In genomic region chr4:58195936-58196335, GRCm38 (mm10) we compare ENCODE assay signal across 16 mouse cellular contexts. TPM values are rescaled to one million over a fixed set of nuclear protein-coding genes. Genes with fewer than 3 reads are reported as not detected.
A peak's percentile ranks its signal among the peaks of the same experiment; 100 is the strongest.
DNase-seq lines count a peak whose midpoint lies in the region; ATAC-seq lines count a peak whose summit lies in the region.
"Had no signal": no experiment of that assay in that cellular context is flagged by ENCODE, and none has a peak within 500 bp of the region (broad histone marks: within the 10 kb centered on the region; RNA-seq: fewer than 3 reads in every experiment).

No protein-coding gene starts in this region.

- peaks cover 7% of the 10 kb centered on the region; the same call in 1 of the 2 replicates for H3K9me3 ChIP-seq in embryonic facial prominence, embryonic 14.5 days (ENCODE audit: control insufficient read depth, low read length)
- H3K9me3 ChIP-seq: forebrain, embryonic 15.5 days; hindbrain, embryonic 13.5 days; liver, embryonic 13.5 days had no signal

- no peak for ATAC-seq in embryonic facial prominence, embryonic 14.5 days (ENCODE audit: low read depth)
- ATAC-seq: forebrain, embryonic 15.5 days had no signal

- H3K4me2 ChIP-seq in embryonic facial prominence, embryonic 14.5 days (ENCODE audit: low read depth, low read length) = no peak overlapping the region
- H3K4me2 ChIP-seq: forebrain, embryonic 15.5 days; hindbrain, embryonic 13.5 days; liver, embryonic 13.5 days had no signal

- H3K4me3 ChIP-seq in embryonic facial prominence, embryonic 14.5 days (ENCODE audit: low read depth, low read length) = no peak overlapping the region
- H3K4me3 ChIP-seq: forebrain, embryonic 15.5 days; hindbrain, embryonic 13.5 days; layer of hippocampus, adult 2 months; liver, embryonic 13.5 days had no signal

- no peak overlapping the region for H3K9ac ChIP-seq in embryonic facial prominence, embryonic 14.5 days (ENCODE audit: low read depth, low read length)
- H3K9ac ChIP-seq: forebrain, embryonic 15.5 days; hindbrain, embryonic 13.5 days; liver, embryonic 13.5 days had no signal

- H3K4me1 ChIP-seq in embryonic facial prominence, embryonic 14.5 days (ENCODE audit: control insufficient read depth, insufficient read depth, low read length) = peaks cover 4% of the 10 kb centered on the region; the same call in 1 of the 2 replicates
- H3K4me1 ChIP-seq: forebrain, embryonic 15.5 days; hindbrain, embryonic 13.5 days; liver, embryonic 13.5 days had no signal

- no peaks in the 10 kb centered on the region for H3K27me3 ChIP-seq in embryonic facial prominence, embryonic 14.5 days (replicated peaks; ENCODE audit: control insufficient read depth, insufficient read depth, low read length)
- H3K27me3 ChIP-seq: forebrain, embryonic 15.5 days; hindbrain, embryonic 13.5 days; liver, embryonic 13.5 days had no signal

- WGBS in embryonic facial prominence, embryonic 14.5 days = 81% methylated on average over 2 of the region's 2 CpGs

- H3K36me3 ChIP-seq in embryonic facial prominence, embryonic 14.5 days (ENCODE audit: control insufficient read depth, insufficient read depth, low read length) = 0 out of 2 replicates have a peak, but pooled peaks cover 7% of the 10 kb centered on the region
- H3K36me3 ChIP-seq: forebrain, embryonic 15.5 days; hindbrain, embryonic 13.5 days; liver, embryonic 13.5 days had no signal

- no peak overlapping the region for H3K27ac ChIP-seq in embryonic facial prominence, embryonic 14.5 days (replicated peaks; ENCODE audit: low read depth, low read length)
- H3K27ac ChIP-seq: forebrain, embryonic 15.5 days; hindbrain, embryonic 13.5 days; layer of hippocampus, adult 2 months; liver, embryonic 13.5 days had no signal

- DNase-seq in kidney, adult 11 months = peak; percentile 21
- DNase-seq in kidney, adult 9 months = no peak
- DNase-seq in 416B (ENCODE audit: low read depth) = peak; percentile 32
- DNase-seq in embryonic facial prominence, embryonic 14.5 days (ENCODE audit: low spot score) = peak; percentile 57
- DNase-seq in kidney, postnatal 25 days = peak; percentile 56 to 57
- no peak for DNase-seq in ovary, adult 18-20 months (ENCODE audit: low spot score)
- no peak for DNase-seq in layer of hippocampus, adult 11-12 months (ENCODE audit: low spot score)
- DNase-seq: cerebellum, postnatal 36 days; liver, embryonic 13.5 days; midbrain, embryonic 14.5 days; retina, postnatal 1 day; right cerebral cortex, postnatal 4 days; thymus, adult 18-20 months had no signal

RNA-seq across cellular contexts. Expression of gene Svep1, which starts 10.7 kb away (rescaled TPM):
- 10.6 and 12.1 TPM in 2 replicates for polyA plus RNA-seq in embryonic facial prominence, embryonic 14.5 days (2014; fragmentation: Nextera tagmentation; extraction: Ambion mirVana)

Comparison
In these comparisons a context has a peak if more than half of its experiments do, and no peak if none do; other contexts are left out.
1. DNase-seq: peak in kidney, adult 11 months (single experiment), 416B (single experiment), embryonic facial prominence, embryonic 14.5 days (single experiment) and kidney, postnatal 25 days (2 of 2); none in kidney, adult 9 months (single experiment), ovary, adult 18-20 months (single experiment) and layer of hippocampus, adult 11-12 months (single experiment).